Mouse (Mus musculus): Measurements from ENCODE around the gene Wnk2.

DNA sequence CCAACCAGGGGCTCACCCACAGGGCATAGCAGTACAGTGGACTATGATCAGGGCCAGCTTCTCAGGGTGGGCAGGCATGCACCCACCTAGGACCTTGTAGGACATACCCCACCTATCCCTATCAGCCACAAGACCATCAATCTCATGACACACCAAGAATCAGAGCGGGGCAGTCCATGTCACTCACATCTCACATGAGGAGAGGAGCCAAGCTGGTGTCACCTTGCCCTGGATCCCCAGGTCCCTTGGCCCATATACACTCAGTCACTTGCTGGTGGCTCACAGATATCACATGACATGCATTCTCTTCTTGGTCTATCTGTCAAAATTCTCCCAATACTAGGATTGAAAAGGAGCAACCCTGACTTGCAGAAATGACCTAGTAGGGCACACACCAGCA, 18.7 kb downstream of the Wnk2 start:
- TF ChIP-seq POLR2A (IDR thresholded peaks at IDR 0.05; ENCODE audit: insufficient read length, low read depth) = no peak
- no peak for TF ChIP-seq USF1 (IDR thresholded peaks at IDR 0.05; ENCODE audit: low read depth)
- no peak for TF ChIP-seq TCF12 (IDR thresholded peaks at IDR 0.05; ENCODE audit: insufficient read depth, poor library complexity, severe bottlenecking)
- no peak for TF ChIP-seq SRF (IDR thresholded peaks at IDR 0.05; ENCODE audit: control insufficient read depth, insufficient read length, low read depth)
- TF ChIP-seq MYOD1 (IDR thresholded peaks at IDR 0.05; ENCODE audit: control insufficient read depth in 1 of 3, insufficient read length in 2 of 3, low read depth in 2 of 3) = no peak
- no peak for TF ChIP-seq POLR2AphosphoS2 (IDR thresholded peaks at IDR 0.05; ENCODE audit: insufficient read length, low read depth)
- TF ChIP-seq TCF3 (IDR thresholded peaks at IDR 0.05; ENCODE audit: insufficient read length, low read depth) = no peak
